10 mouse cellular contexts compared by ENCODE assay signal in genomic region chr9:32292686-32293085, GRCm38 (mm10). TPM values are rescaled to one million over a fixed set of nuclear protein-coding genes. Genes with fewer than 3 reads are reported as not detected.
A peak's percentile ranks its signal among the peaks of the same experiment; 100 is the strongest.
DNase-seq lines count a peak whose midpoint lies in the region; ATAC-seq and TF ChIP-seq lines count a peak whose summit lies in the region.
"Had no signal": no experiment of that assay in that cellular context is flagged by ENCODE, and none has a peak within 500 bp of the region (broad histone marks: within the 10 kb centered on the region; RNA-seq: fewer than 3 reads in every experiment).

No protein-coding gene starts in this region.

- H3K9ac ChIP-seq in hindbrain, embryonic 13.5 days, result no peak overlapping the region
- no peak overlapping the region for H3K9ac ChIP-seq in midbrain, postnatal 0 days (replicated peaks; ENCODE audit: low read length, poor library complexity, severe bottlenecking)
- H3K9ac ChIP-seq: midbrain, embryonic 12.5 days had no signal

- no peak for TF ChIP-seq POLR2A in cerebellum, adult 2 months (IDR thresholded peaks at IDR 0.05; ENCODE audit: borderline replicate concordance, insufficient read depth, low read length)

- no peak for TF ChIP-seq CTCF in cerebellum, adult 2 months (IDR thresholded peaks at IDR 0.05; ENCODE audit: borderline replicate concordance, insufficient read depth, low read depth, low read length)
- no peak for TF ChIP-seq CTCF in midbrain, postnatal 0 days (IDR thresholded peaks at IDR 0.05)
- TF ChIP-seq CTCF in layer of hippocampus, adult 2 months (conservative IDR thresholded peaks at IDR 0.05), result no peak

- H3K36me3 ChIP-seq in hindbrain, embryonic 13.5 days, result no peaks in the 10 kb centered on the region
- no peaks in the 10 kb centered on the region for H3K36me3 ChIP-seq in midbrain, postnatal 0 days (ENCODE audit: insufficient read depth, low read length)
- H3K36me3 ChIP-seq: midbrain, embryonic 12.5 days had no signal

- H3K4me2 ChIP-seq in hindbrain, embryonic 13.5 days, result no peak overlapping the region
- no peak overlapping the region for H3K4me2 ChIP-seq in midbrain, postnatal 0 days (ENCODE audit: low read depth, low read length, poor library complexity, severe bottlenecking)
- H3K4me2 ChIP-seq: midbrain, embryonic 12.5 days had no signal

- peaks cover 13% of the 10 kb centered on the region for H3K4me1 ChIP-seq in cerebellum, adult 2 months (ENCODE audit: control insufficient read depth, insufficient read depth, low read length)
- peaks cover 9% of the 10 kb centered on the region for H3K4me1 ChIP-seq in hindbrain, embryonic 13.5 days (replicated peaks)
- peaks cover 3% of the 10 kb centered on the region; the same call in 1 of the 2 replicates for H3K4me1 ChIP-seq in midbrain, postnatal 0 days (ENCODE audit: insufficient read depth, low read length)
- H3K4me1 ChIP-seq: midbrain, embryonic 12.5 days had no signal

- 14% methylated on average over 5 of the region's 5 CpGs for WGBS in cerebellum, adult 2 months
- WGBS in hindbrain, embryonic 13.5 days, result 35% methylated on average over 5 of the region's 5 CpGs
- 19% methylated on average over 5 of the region's 5 CpGs for WGBS in midbrain, postnatal 0 days

- DNase-seq in frontal cortex, postnatal 25 days (ENCODE audit: low spot score in 2 of 2), result no peak
- peak; percentile 40 for DNase-seq in ES-CJ7 (ENCODE audit: low read depth, low spot score)
- peak; percentile 66 to 85 for DNase-seq in cerebellum, adult 2 months
- DNase-seq in midbrain, postnatal 0 days (ENCODE audit: low spot score), result peak; percentile 64
- no peak for DNase-seq in layer of hippocampus, adult 2 months (ENCODE audit: low spot score in 2 of 2)
- no peak for DNase-seq in right cerebral cortex, postnatal 14 days

- ATAC-seq in frontal cortex, adult (ENCODE audit: low TSS enrichment), result peak; percentile 73
- peak; percentile 60; the same call in 1 of the 2 replicates for ATAC-seq in hindbrain, embryonic 13.5 days (ENCODE audit: low FRiP score)
- ATAC-seq in midbrain, postnatal 0 days (ENCODE audit: low FRiP score), result peak; percentile 38; the same call in 1 of the 2 replicates

- H3K9me3 ChIP-seq in hindbrain, embryonic 13.5 days, result no peaks in the 10 kb centered on the region
- H3K9me3 ChIP-seq in midbrain, postnatal 0 days (ENCODE audit: low read length), result no peaks in the 10 kb centered on the region
- H3K9me3 ChIP-seq: midbrain, embryonic 12.5 days had no signal

- no peaks in the 10 kb centered on the region for H3K27me3 ChIP-seq in cerebellum, adult 2 months (ENCODE audit: control insufficient read depth, insufficient read depth, low read length)
- no peaks in the 10 kb centered on the region for H3K27me3 ChIP-seq in hindbrain, embryonic 13.5 days
- no peaks in the 10 kb centered on the region for H3K27me3 ChIP-seq in midbrain, postnatal 0 days (ENCODE audit: insufficient read depth, low read length)
- H3K27me3 ChIP-seq: CH12.LX; midbrain, embryonic 12.5 days had no signal

- H3K4me3 ChIP-seq in cerebellum, adult 2 months (replicated peaks; ENCODE audit: insufficient read depth, low read depth, low read length), result no peak overlapping the region
- H3K4me3 ChIP-seq in hindbrain, embryonic 13.5 days, result no peak overlapping the region
- H3K4me3 ChIP-seq in midbrain, postnatal 0 days (ENCODE audit: low read depth, low read length), result no peak overlapping the region
- H3K4me3 ChIP-seq in layer of hippocampus, adult 2 months, result no peak overlapping the region
- H3K4me3 ChIP-seq: midbrain, embryonic 12.5 days had no signal

- H3K27ac ChIP-seq in cerebellum, adult 2 months (ENCODE audit: insufficient read depth, low read length), result no peak overlapping the region
- peak overlapping the region; percentile 25 for H3K27ac ChIP-seq in hindbrain, embryonic 13.5 days
- peak overlapping the region; percentile 12; the same call in 1 of the 2 replicates for H3K27ac ChIP-seq in midbrain, postnatal 0 days (ENCODE audit: low read depth, low read length)
- H3K27ac ChIP-seq in layer of hippocampus, adult 2 months, result no peak overlapping the region
- H3K27ac ChIP-seq: midbrain, embryonic 12.5 days had no signal

RNA-seq across cellular contexts. Expression of gene Kcnj5, which starts 51.5 kb away (rescaled TPM):
- polyA plus RNA-seq in cerebellum, adult 2 months (2012; rRNA removed), result 0.21 and 0.23 TPM in 2 replicates
- polyA plus RNA-seq in hindbrain, embryonic 13.5 days (2015; fragmentation: Nextera tagmentation; extraction: Ambion mirVana), result 0.39 and 0.40 TPM in 2 replicates
- total RNA-seq in midbrain, postnatal 0 days (2014; rRNA removed), result 1.9 and 3.2 TPM in 2 replicates
- polyA plus RNA-seq in midbrain, postnatal 0 days (2015; fragmentation: Nextera tagmentation; extraction: Ambion mirVana), result 1.2 and 1.4 TPM in 2 replicates
- under 1 TPM; 0.25 to 0.36 TPM for total RNA-seq in layer of hippocampus, adult 2 months (2021)
- total RNA-seq: CH12.LX had no signal

Comparison
In these comparisons a context has a peak if more than half of its experiments do, and no peak if none do; other contexts are left out.
1. DNase-seq: peak in ES-CJ7 (single experiment), cerebellum, adult 2 months (2 of 2) and midbrain, postnatal 0 days (single experiment); none in frontal cortex, postnatal 25 days (0 of 2), layer of hippocampus, adult 2 months (0 of 2) and right cerebral cortex, postnatal 14 days (single experiment).
2. H3K27ac ChIP-seq: peak in hindbrain, embryonic 13.5 days (single experiment) and midbrain, postnatal 0 days (single experiment); none in cerebellum, adult 2 months (single experiment) and layer of hippocampus, adult 2 months (single experiment).
3. Peak in every context shown above with its lines, with median percentiles within 50 percentile points of each other: ATAC-seq.